Mouse (Mus musculus) heart, adult 2 months (tissue): ENCODE results near the gene Col8a2. TPM values are rescaled to one million over a fixed set of nuclear protein-coding genes. Genes with fewer than 3 reads are reported as not detected.

ENCODE experiments used
- DNase-seq, 2 experiments: peaks; one replicate each; pipeline ENCODE4 v3.0.0; 2021
- H3K27ac ChIP-seq: fragments of 200-600 bp; 2 replicates; pipeline ENCODE4 v1.8.1; 2022
- H3K27me3 ChIP-seq: fragments of 200-500 bp; 2 replicates; pipeline ENCODE4 v1.6.1; 2012; ENCODE audit warnings: mild to moderate bottlenecking, low read length, inconsistent platforms, mixed read lengths; ENCODE audit not compliant: control insufficient read depth, insufficient read depth
- H3K36me3 ChIP-seq: fragments of 200-500 bp; 2 replicates; pipeline ENCODE4 v1.6.1; 2012; ENCODE audit warnings: low read length, inconsistent platforms; ENCODE audit not compliant: control insufficient read depth, insufficient read depth
- H3K4me1 ChIP-seq: fragments of 200-500 bp; 2 replicates; pipeline ENCODE4 v1.6.1; 2011; ENCODE audit warnings: low read length; ENCODE audit not compliant: control insufficient read depth, insufficient read depth
- H3K4me3 ChIP-seq: fragments of 200-600 bp; 2 replicates; pipeline ENCODE4 v1.8.1; 2022
- H3K79me2 ChIP-seq: fragments of 200-500 bp; replicated peaks from 2 replicates; pipeline ENCODE4 v1.6.1; 2012; ENCODE audit warnings: mild to moderate bottlenecking, inconsistent platforms, low read length, moderate library complexity, mixed read lengths; ENCODE audit not compliant: control insufficient read depth, insufficient read depth
- H3K9ac ChIP-seq: fragments of 200-500 bp; 2 replicates; pipeline ENCODE4 v1.6.1; 2012; ENCODE audit warnings: low read depth, mild to moderate bottlenecking, control low read depth, inconsistent platforms, low read length, mixed read lengths
- CTCF ChIP-seq: fragments of 200-600 bp; IDR thresholded peaks from 2 replicates; pipeline ENCODE4 v1.8.1; 2022; ENCODE audit warnings: antibody characterized with exemption, mild to moderate bottlenecking, moderate library complexity
- EP300 ChIP-seq: fragments of 200-500 bp; IDR thresholded peaks from 2 replicates; pipeline ENCODE4 v1.6.1; 2011; ENCODE audit warnings: low read depth, low read length, control low read depth; ENCODE audit not compliant: insufficient read depth
- POLR2A ChIP-seq: fragments of 200-500 bp; IDR thresholded peaks from 2 replicates; pipeline ENCODE4 v1.6.1; 2011; ENCODE audit warnings: mild to moderate bottlenecking, low read depth, low read length, control low read depth; ENCODE audit not compliant: insufficient read depth
- WGBS: fragments of 180-500 bp; shearing (Covaris S2); methylation state at CpG from one replicate; pipeline ENCODE4 v1.1.7; 2018; 5-methylcytosine and 5-hydroxymethylcytosine counted together
- intact Hi-C: fragments of 180-260 bp; cut with DNase I; formaldehyde crosslinking; loops from one replicate; pipeline ENCODE4 v1.15.1; 2025
- polyA plus RNA-seq: library from polyadenylated mRNA; depleted of rRNA; stranded (reverse); fragments of >200 nt; gene quantifications from 2 replicates; pipeline ENCODE4 v1.2.3, GENCODE M21; 2012
- total RNA-seq, 2 experiments: library from RNA; stranded (reverse); gene quantifications; 2 replicates each; pipeline ENCODE4 v1.2.3; 2021

The Col8a2 gene
- total and polyA plus RNA-seq, 3 experiments = 0.45 to 0.66 (median 0.57) TPM

DNA sequence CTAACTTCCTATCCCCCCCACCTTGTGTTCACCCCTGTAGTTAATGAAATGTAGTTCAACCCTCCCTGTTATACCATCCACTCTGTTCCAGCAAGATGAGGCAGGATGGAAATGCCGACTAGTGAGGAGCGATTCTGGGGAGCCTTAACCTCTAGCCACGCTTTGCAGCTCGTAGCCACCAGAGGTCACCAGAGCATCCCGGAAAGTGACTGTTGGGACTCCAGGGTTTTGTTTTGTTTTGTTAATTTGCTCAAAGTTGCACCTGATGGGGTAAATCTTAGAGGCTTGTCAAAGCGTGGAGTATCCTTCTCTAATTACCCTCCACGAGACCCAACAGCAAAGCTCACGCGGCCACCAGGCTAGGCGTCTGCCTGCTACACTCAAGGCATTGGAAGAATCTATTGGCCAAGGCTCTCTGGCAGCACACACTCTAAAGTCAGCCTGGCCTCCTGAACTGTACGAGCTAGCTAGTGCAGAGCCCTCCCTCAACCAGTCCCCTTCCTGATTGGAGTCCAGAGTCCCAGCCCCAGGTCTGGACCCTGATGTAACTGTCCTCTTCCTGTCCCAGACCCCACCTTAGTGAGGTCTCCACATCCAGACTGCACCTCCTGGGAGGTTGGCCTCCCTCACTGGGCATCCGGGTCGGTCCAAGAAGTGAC is 8.6 kb upstream of the Col8a2 start:
- intact Hi-C loops = loop anchor here (1.0 kb wide), 1 partner anchor 31 kb away; no protein-coding TSS in a partner anchor
- no peak overlapping the region for H3K27ac ChIP-seq
- H3K9ac ChIP-seq = no peak overlapping the region
- H3K36me3 ChIP-seq = no peaks in the 10 kb centered on the region
- no peaks in the 10 kb centered on the region for H3K27me3 ChIP-seq
- H3K4me1 ChIP-seq = peaks cover 2% of the 10 kb centered on the region
- 8% methylated on average over 13 of the region's 13 CpGs for WGBS
- no peaks in the 10 kb centered on the region for H3K79me2 ChIP-seq
- no peak for TF ChIP-seq POLR2A
- TF ChIP-seq CTCF = peak; percentile 83
- TF ChIP-seq EP300 = 0 out of 2 replicates have a peak, but pooled peaks have one; percentile 27
- DNase-seq = peak; percentile 53 to 68
- no peak overlapping the region for H3K4me3 ChIP-seq

DNA sequence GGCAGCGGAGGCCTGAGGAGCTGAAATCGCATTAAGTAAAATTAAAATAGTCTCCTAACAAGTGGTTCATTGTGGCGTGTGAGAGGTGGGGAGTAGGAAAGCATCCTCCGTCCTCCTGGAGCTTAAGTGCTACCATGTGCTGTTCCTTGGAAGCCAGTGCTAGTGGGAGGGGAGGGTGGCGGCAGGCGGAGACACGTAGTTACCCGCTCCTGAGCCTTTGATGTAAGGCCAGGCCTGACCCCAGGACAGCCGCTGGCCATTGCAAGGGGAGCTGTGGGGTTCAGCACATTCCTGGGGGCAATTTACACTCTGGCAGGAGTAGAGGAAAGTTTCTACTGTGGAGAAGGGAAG is 8.1 kb upstream of the Col8a2 start:
- no peak for TF ChIP-seq POLR2A
- TF ChIP-seq CTCF = no peak
- TF ChIP-seq EP300 = no peak
- Histone ChIP-seq H3K9ac (no peak overlapping the region), H3K4me1 (peaks cover 2% of the 10 kb centered on the region), H3K27me3 (no peaks in the 10 kb centered on the region), H3K27ac (no peak overlapping the region), H3K79me2 (no peaks in the 10 kb centered on the region), H3K4me3 (no peak overlapping the region), H3K36me3 (no peaks in the 10 kb centered on the region)
- 58% methylated on average over 9 of the region's 9 CpGs for whole genome bisulfite sequencing
- no peak for DNase-seq
- intact Hi-C loops = loop anchor here (1.0 kb wide), 1 partner anchor 31 kb away; no protein-coding TSS in a partner anchor

DNA sequence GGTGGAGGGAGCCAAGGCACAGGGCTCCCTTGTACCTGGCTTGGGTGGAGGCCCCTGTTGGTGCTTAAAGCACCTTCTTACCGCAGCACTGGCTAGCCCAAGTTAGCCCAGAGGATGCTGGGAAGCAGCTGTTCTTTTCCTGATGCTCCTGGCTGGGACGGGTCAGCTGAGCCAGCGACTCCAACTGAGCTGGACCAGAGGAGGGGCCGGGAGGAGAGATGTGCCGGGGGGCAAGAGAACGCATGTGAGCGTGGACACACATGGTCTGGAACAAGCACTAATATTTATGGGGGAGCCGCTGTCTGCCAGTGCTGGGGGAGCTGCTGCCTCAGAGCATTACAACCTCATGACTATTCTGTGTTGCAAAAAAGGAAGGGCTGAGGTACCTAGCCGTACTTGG is 7.6 kb upstream of the Col8a2 start:
- Histone ChIP-seq H3K9ac (no peak overlapping the region), H3K79me2 (no peaks in the 10 kb centered on the region), H3K27ac (no peak overlapping the region), H3K36me3 (no peaks in the 10 kb centered on the region), H3K4me3 (no peak overlapping the region), H3K27me3 (no peaks in the 10 kb centered on the region), H3K4me1 (peaks cover 2% of the 10 kb centered on the region)
- intact Hi-C loops = loop anchor here (1.0 kb wide), 1 partner anchor 30 kb away; no protein-coding TSS in a partner anchor
- no peak for DNase-seq
- TF ChIP-seq POLR2A (no peak), EP300 (no peak), CTCF (no peak)
- WGBS = 74% methylated on average over 9 of the region's 9 CpGs

DNA sequence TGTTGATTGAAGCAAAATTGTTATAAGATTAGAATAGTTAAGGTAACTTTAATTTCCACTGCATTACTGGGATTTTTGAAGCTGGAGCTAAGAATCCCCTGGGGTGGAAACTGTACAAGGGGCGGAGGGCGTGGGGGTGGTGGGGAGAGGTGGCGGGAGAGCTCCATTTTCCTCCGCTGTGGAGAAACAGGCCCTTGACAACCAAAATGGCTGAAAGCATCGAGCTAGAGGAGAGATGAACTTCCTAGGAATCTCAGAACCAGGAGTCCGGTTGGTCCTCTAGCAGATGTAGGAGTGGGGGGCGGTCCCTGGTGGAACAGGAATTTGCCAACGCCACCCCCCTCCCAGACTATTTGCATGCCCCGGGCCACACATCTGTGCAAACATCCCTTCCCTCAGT is 4.9 kb upstream of the Col8a2 start:
- no peak overlapping the region for H3K27ac ChIP-seq
- 75% methylated on average over 9 of the region's 9 CpGs for WGBS
- peaks cover 3% of the 10 kb centered on the region for H3K27me3 ChIP-seq
- H3K36me3 ChIP-seq = no peaks in the 10 kb centered on the region
- no peaks in the 10 kb centered on the region for H3K79me2 ChIP-seq
- TF ChIP-seq POLR2A (no peak), EP300 (no peak), CTCF (no peak)
- no peak overlapping the region for H3K9ac ChIP-seq
- H3K4me3 ChIP-seq = no peak overlapping the region
- H3K4me1 ChIP-seq = peaks cover 3% of the 10 kb centered on the region
- intact Hi-C loops = no loop called here
- no peak for DNase-seq

DNA sequence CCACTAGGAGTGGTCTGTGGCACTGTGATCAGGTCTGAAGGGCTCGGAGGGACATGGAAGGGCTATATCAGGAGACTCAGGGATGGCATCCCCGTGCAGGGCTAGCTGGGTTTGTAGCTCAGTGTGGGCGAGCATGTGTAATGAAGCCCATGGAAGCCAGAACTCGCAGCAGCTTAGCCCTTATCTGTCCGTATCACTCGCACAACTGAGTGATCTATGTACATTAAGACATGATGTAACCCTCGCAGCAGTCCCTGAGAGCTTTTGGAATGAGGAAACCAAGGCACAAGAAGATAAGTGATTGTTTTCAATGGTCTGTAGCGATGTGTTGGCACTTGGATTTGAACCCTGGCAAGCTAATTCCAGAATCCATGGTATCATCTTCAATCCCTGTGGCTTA is 3.0 kb upstream of the Col8a2 start:
- H3K27ac ChIP-seq = no peak overlapping the region
- H3K36me3 ChIP-seq = no peaks in the 10 kb centered on the region
- intact Hi-C loops = no loop called here
- no peak overlapping the region for H3K9ac ChIP-seq
- H3K4me1 ChIP-seq = peaks cover 3% of the 10 kb centered on the region
- H3K79me2 ChIP-seq = no peaks in the 10 kb centered on the region
- H3K4me3 ChIP-seq = no peak overlapping the region
- no peak for TF ChIP-seq CTCF
- TF ChIP-seq POLR2A = no peak
- TF ChIP-seq EP300 = no peak
- no peak for DNase-seq
- WGBS = 81% methylated on average over 8 of the region's 8 CpGs
- H3K27me3 ChIP-seq = peaks cover 5% of the 10 kb centered on the region

DNA sequence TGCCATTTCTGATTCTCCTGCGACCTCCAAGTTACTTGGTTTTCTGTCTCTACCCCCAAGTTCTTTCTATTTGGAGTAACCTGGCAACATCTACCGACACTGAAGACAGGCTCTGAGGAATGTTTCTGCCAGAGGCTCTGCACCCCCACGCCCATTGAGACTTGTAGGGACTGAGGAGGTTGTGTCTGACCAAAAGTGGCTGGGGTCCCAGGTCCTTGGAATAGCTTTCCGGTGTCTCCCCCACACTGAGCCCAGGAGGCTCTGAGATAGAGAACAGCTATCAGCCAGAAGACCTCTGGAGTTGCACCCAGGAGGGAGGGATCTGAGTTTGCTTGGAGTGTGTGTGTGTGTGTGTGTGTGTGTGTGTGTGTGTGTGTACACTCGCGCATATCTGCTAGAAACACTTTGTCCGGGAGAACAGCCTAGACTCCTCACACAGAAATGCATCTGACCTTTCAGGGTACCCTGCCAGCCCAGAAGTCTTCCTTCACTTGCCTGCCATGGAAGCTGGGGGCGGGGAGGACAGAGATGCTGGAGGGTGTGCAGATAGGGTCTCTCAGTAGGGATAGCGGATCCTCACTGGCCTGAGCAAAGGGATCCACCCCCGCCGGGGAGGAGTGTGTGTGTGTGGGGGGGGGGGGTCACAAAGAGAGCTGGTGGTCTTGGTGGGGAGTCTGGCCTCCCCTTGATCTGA is 856 bp downstream of the Col8a2 start:
- Histone ChIP-seq H3K27ac (no peak overlapping the region), H3K36me3 (no peaks in the 10 kb centered on the region), H3K4me1 (peaks cover 3% of the 10 kb centered on the region), H3K4me3 (no peak overlapping the region), H3K27me3 (peaks cover 5% of the 10 kb centered on the region), H3K79me2 (no peaks in the 10 kb centered on the region), H3K9ac (no peak overlapping the region)
- no peak for TF ChIP-seq CTCF
- TF ChIP-seq EP300 = no peak
- TF ChIP-seq POLR2A = no peak
- intact Hi-C loops = no loop called here
- no peak for DNase-seq
- 27% methylated on average over 11 of the region's 11 CpGs for WGBS
